Mouse (Mus musculus): ENCODE measurements around the gene Cutal. TPM values are rescaled to one million over a fixed set of nuclear protein-coding genes. Genes with fewer than 3 reads are reported as not detected.
A peak's percentile ranks its signal among the peaks of the same experiment; 100 is the strongest.

Gene Cutal
- polyA plus RNA-seq, 1 experiment from 2014 or later = 19.0 TPM

GRCm38 (mm10) chr2:34855265-34855664 lies 18.9 kb upstream of the Cutal start:
- TF ChIP-seq CTCF (IDR thresholded peaks at IDR 0.05; ENCODE audit: low read depth) = peak; percentile 50; the same call in 1 of the 2 replicates
- H3K9me3 ChIP-seq (replicated peaks; ENCODE audit: low read length) = no peaks in the 10 kb centered on the region
- H3K4me1 ChIP-seq (replicated peaks; ENCODE audit: insufficient read depth, low read length) = no peaks in the 10 kb centered on the region
- H3K27ac ChIP-seq = no peak overlapping the region
- H3K36me3 ChIP-seq (ENCODE audit: insufficient read depth, low read length) = peaks cover 63% of the 10 kb centered on the region
- H3K27me3 ChIP-seq (ENCODE audit: insufficient read depth, low read length) = no peaks in the 10 kb centered on the region
- no peak overlapping the region for H3K9ac ChIP-seq (ENCODE audit: low read depth, low read length)
- DNase-seq (ENCODE audit: low spot score) = no peak
- H3K4me2 ChIP-seq (ENCODE audit: low read length) = no peak overlapping the region
- 96% methylated on average over 4 of the region's 4 CpGs for WGBS
- no peak for ATAC-seq (replicated peaks; ENCODE audit: low FRiP score, low read depth)
- H3K4me3 ChIP-seq (replicated peaks; ENCODE audit: low read depth, low read length) = no peak overlapping the region

- no peak for TF ChIP-seq CTCF (IDR thresholded peaks at IDR 0.05; ENCODE audit: low read depth)
- H3K4me2 ChIP-seq (ENCODE audit: low read length) = no peak overlapping the region
- ATAC-seq (replicated peaks; ENCODE audit: low FRiP score, low read depth) (no peak), DNase-seq (ENCODE audit: low spot score) (no peak)
- no peaks in the 10 kb centered on the region for H3K9me3 ChIP-seq (replicated peaks; ENCODE audit: low read length)
- peaks cover 59% of the 10 kb centered on the region for H3K36me3 ChIP-seq (ENCODE audit: insufficient read depth, low read length)
- H3K4me3 ChIP-seq (replicated peaks; ENCODE audit: low read depth, low read length) = no peak overlapping the region
- H3K4me1 ChIP-seq (replicated peaks; ENCODE audit: insufficient read depth, low read length) = no peaks in the 10 kb centered on the region
- no peaks in the 10 kb centered on the region for H3K27me3 ChIP-seq (ENCODE audit: insufficient read depth, low read length)
- 93% methylated on average over 8 of the region's 8 CpGs for WGBS
- no peak overlapping the region for H3K27ac ChIP-seq
- no peak overlapping the region for H3K9ac ChIP-seq (ENCODE audit: low read depth, low read length)
These were observed 16.5 kb upstream of the Cutal start for GRCm38 (mm10) chr2:34857728-34858127.

- H3K27me3 ChIP-seq (ENCODE audit: insufficient read depth, low read length) = no peaks in the 10 kb centered on the region
- peak overlapping the region; percentile 95 for H3K4me3 ChIP-seq (replicated peaks; ENCODE audit: low read depth, low read length)
- 26% methylated on average over 5 of the region's 5 CpGs for WGBS
- no peaks in the 10 kb centered on the region for H3K9me3 ChIP-seq (replicated peaks; ENCODE audit: low read length)
- H3K9ac ChIP-seq (ENCODE audit: low read depth, low read length) = 0 out of 2 replicates have a peak overlapping the region, but pooled peaks have one; percentile 28
- peak overlapping the region; percentile 74 for H3K4me2 ChIP-seq (ENCODE audit: low read length)
- no peak for TF ChIP-seq CTCF (IDR thresholded peaks at IDR 0.05; ENCODE audit: low read depth)
- no peak overlapping the region for H3K27ac ChIP-seq
- peak; percentile 38 for DNase-seq (ENCODE audit: low spot score)
- no peak for ATAC-seq (replicated peaks; ENCODE audit: low FRiP score, low read depth)
- H3K4me1 ChIP-seq (replicated peaks; ENCODE audit: insufficient read depth, low read length) = peaks cover 6% of the 10 kb centered on the region; the same call in 1 of the 2 replicates
- H3K36me3 ChIP-seq (ENCODE audit: insufficient read depth, low read length) = peaks cover 7% of the 10 kb centered on the region; the same call in 1 of the 2 replicates
These were observed 4.5 kb upstream of the Cutal start for GRCm38 (mm10) chr2:34869680-34870079.

GRCm38 (mm10) chr2:34870520-34871474 lies 3.4 kb upstream of the Cutal start:
- DNase-seq (ENCODE audit: low spot score) (peak; percentile 99), ATAC-seq (replicated peaks; ENCODE audit: low FRiP score, low read depth) (peak; percentile 96)
- under 1% methylated on average over 67 of the region's 67 CpGs for WGBS
- peak overlapping the region; percentile 95 for H3K4me3 ChIP-seq (replicated peaks; ENCODE audit: low read depth, low read length)
- H3K4me2 ChIP-seq (ENCODE audit: low read length) = peak overlapping the region; percentile 74
- peak overlapping the region; percentile 90 for H3K9ac ChIP-seq (ENCODE audit: low read depth, low read length)
- no peak for TF ChIP-seq CTCF (IDR thresholded peaks at IDR 0.05; ENCODE audit: low read depth)
- H3K36me3 ChIP-seq (ENCODE audit: insufficient read depth, low read length) = no peaks in the 10 kb centered on the region
- H3K27me3 ChIP-seq (ENCODE audit: insufficient read depth, low read length) = no peaks in the 10 kb centered on the region
- peaks cover 6% of the 10 kb centered on the region; the same call in 1 of the 2 replicates for H3K4me1 ChIP-seq (replicated peaks; ENCODE audit: insufficient read depth, low read length)
- H3K27ac ChIP-seq = peak overlapping the region; percentile 94
- H3K9me3 ChIP-seq (replicated peaks; ENCODE audit: low read length) = no peaks in the 10 kb centered on the region

- Histone ChIP-seq H3K36me3 (ENCODE audit: insufficient read depth, low read length) (no peaks in the 10 kb centered on the region), H3K9ac (ENCODE audit: low read depth, low read length) (peak within 1 kb of the TSS; percentile 60), H3K4me2 (ENCODE audit: low read length) (peak within 1 kb of the TSS; percentile 66), H3K4me3 (replicated peaks; ENCODE audit: low read depth, low read length) (peak within 1 kb of the TSS; percentile 39), H3K4me1 (replicated peaks; ENCODE audit: insufficient read depth, low read length) (no peaks in the 10 kb centered on the region), H3K9me3 (replicated peaks; ENCODE audit: low read length) (no peaks in the 10 kb centered on the region), H3K27ac (peak within 1 kb of the TSS; percentile 89), H3K27me3 (ENCODE audit: insufficient read depth, low read length) (no peaks in the 10 kb centered on the region)
- 11% methylated on average over 8 of the region's 8 CpGs for WGBS
- DNase-seq (ENCODE audit: low spot score) (no peak), ATAC-seq (replicated peaks; ENCODE audit: low FRiP score, low read depth) (no peak; the same call in 1 of the 2 replicates)
- TF ChIP-seq CTCF (IDR thresholded peaks at IDR 0.05; ENCODE audit: low read depth) = no peak; the same call in 1 of the 2 replicates
These were observed 685 bp downstream of the Cutal start, which contains the start of gene Psmd5 for GRCm38 (mm10) chr2:34874816-34875345. Psmd5 (minus strand) TSS chr2:34874968.

- Histone ChIP-seq H3K4me3 (replicated peaks; ENCODE audit: low read depth, low read length) (no peak overlapping the region), H3K36me3 (ENCODE audit: insufficient read depth, low read length) (no peaks in the 10 kb centered on the region), H3K9ac (ENCODE audit: low read depth, low read length) (no peak overlapping the region), H3K4me2 (ENCODE audit: low read length) (no peak overlapping the region), H3K27ac (no peak overlapping the region), H3K9me3 (replicated peaks; ENCODE audit: low read length) (no peaks in the 10 kb centered on the region), H3K4me1 (replicated peaks; ENCODE audit: insufficient read depth, low read length) (no peaks in the 10 kb centered on the region), H3K27me3 (ENCODE audit: insufficient read depth, low read length) (no peaks in the 10 kb centered on the region)
- 84% methylated on average over 10 of the region's 10 CpGs for WGBS
- DNase-seq (ENCODE audit: low spot score) (no peak), ATAC-seq (replicated peaks; ENCODE audit: low FRiP score, low read depth) (no peak)
- no peak for TF ChIP-seq CTCF (IDR thresholded peaks at IDR 0.05; ENCODE audit: low read depth)
These were observed 5.9 kb downstream of the Cutal start for GRCm38 (mm10) chr2:34880054-34880453.
